Mouse (Mus musculus): ENCODE data around the gene Mageb2. TPM values are rescaled to one million over a fixed set of nuclear protein-coding genes. Genes with fewer than 3 reads are reported as not detected.
"Not testable (repeated sequence)": the region's sequence is repeated elsewhere in the genome, so short reads cannot be mapped to it uniquely, and the experiment has no call there.

Gene Mageb2
- total RNA-seq (2021) = not detected
- long read RNA-seq, experiment 1 = 0 reads
- long read RNA-seq, experiment 2, partial matches to known transcripts = 0 of 1 reads
- long read RNA-seq, experiment 2, other reads (novel, unspliced or antisense) = 1 of 1 reads

- H3K4me3 ChIP-seq; H3K27ac ChIP-seq; DNase-seq (ENCODE audit: low spot score in 2 of 2): not testable (repeated sequence)
Measured at GRCm38 (mm10) chrX:91331390-91331789, at the start of gene Mageb2. TSS of gene Mageb2 (plus strand) at chrX:91331690.

GRCm38 (mm10) chrX:91313256-91313655 lies 18.2 kb upstream of the Mageb2 start:
- DNase-seq (ENCODE audit: low spot score in 2 of 2); H3K27ac ChIP-seq; H3K4me3 ChIP-seq: not testable (repeated sequence)

Other genes with a start within 250 kb of the Mageb2 start
- gene Gm5072, start 60.8 kb downstream of the Mageb2 start, total RNA-seq (2021) = not detected
- not detected for gene Gm8914, start 148.4 kb downstream of the Mageb2 start, total RNA-seq (2021)
- gene 1700084M14Rik, start 244.2 kb downstream of the Mageb2 start, total RNA-seq (2021) = not detected

Measured in layer of hippocampus, adult 2 months (tissue).